Mouse (Mus musculus) ES-Bruce4 (cell line): ENCODE results near the gene C1galt1.

Experiments
- CTCF ChIP-seq: IDR thresholded peaks from one replicate; pipeline ENCODE4 v1.8.1; 2011; ENCODE audit warnings: low read depth, low read length
- POLR2A ChIP-seq: IDR thresholded peaks from one replicate; pipeline ENCODE4 v1.8.1; 2011; ENCODE audit warnings: low read length; ENCODE audit not compliant: insufficient read depth

DNA sequence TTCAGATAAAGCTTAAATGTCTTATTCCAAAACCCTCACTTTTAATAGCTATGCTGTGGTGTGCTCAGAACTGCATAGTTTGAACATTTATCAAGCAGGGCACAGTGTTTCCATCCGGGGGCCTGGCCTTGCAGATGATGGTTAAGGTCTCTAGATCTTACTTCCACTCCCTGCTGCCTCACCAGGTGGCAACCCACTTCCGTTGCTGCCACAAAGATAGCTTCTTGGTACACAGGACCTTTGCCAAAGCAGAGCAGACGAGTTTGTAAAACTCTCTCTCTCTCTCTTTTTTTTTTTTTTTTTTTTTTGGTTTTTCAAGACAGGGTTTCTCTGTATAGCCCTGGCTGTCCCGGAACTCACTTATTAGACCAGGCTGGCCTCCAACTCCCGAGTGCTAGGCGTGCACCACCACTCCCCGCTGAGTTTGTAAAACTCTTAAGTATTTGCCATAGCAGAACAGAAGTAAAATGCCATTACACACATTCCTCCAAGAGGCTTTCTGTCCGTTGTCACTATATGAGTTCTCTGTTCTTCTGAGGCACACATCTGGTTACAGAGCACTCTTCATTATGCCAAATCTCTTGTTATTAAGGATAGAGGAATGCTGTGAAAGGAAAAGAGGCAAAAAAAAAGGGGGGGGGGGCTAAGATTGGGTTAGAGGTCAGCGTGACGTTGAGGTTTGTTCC is 773 bp upstream of the C1galt1 start:
- TF ChIP-seq CTCF (no peak), POLR2A (no peak)
